Mouse (Mus musculus) hindbrain, embryonic 10.5 days (tissue): ENCODE results near the gene Onecut1. TPM values are rescaled to one million over a fixed set of nuclear protein-coding genes. Genes with fewer than 3 reads are reported as not detected.

Experiments used
- DNase-seq: peaks from one replicate; pipeline ENCODE4 v3.0.0-alpha.2; 2017; ENCODE audit warnings: low spot score
- H3K27ac ChIP-seq: fragments of 300-500 bp; sonication (generic); 2 replicates; pipeline ENCODE4 v1.5.1; 2016; ENCODE audit warnings: mild to moderate bottlenecking, moderate library complexity
- H3K27me3 ChIP-seq: fragments of 300-500 bp; sonication (generic); 2 replicates; pipeline ENCODE4 v1.6.1; 2016; ENCODE audit warnings: mild to moderate bottlenecking; ENCODE audit not compliant: poor library complexity, insufficient read depth, severe bottlenecking
- H3K36me3 ChIP-seq: fragments of 300-500 bp; sonication (generic); 2 replicates; pipeline ENCODE4 v1.6.1; 2016; ENCODE audit warnings: mild to moderate bottlenecking, moderate library complexity
- H3K4me1 ChIP-seq: fragments of 300-500 bp; sonication (generic); replicated peaks from 2 replicates; pipeline ENCODE4 v1.6.1; 2016; ENCODE audit warnings: mild to moderate bottlenecking
- H3K4me3 ChIP-seq: fragments of 300-500 bp; sonication (generic); 2 replicates; pipeline ENCODE4 v1.5.1; 2016; ENCODE audit warnings: mild to moderate bottlenecking, moderate library complexity
- H3K9me3 ChIP-seq: fragments of 300-500 bp; sonication (generic); 2 replicates; pipeline ENCODE4 v1.6.1; 2016; ENCODE audit warnings: mild to moderate bottlenecking, moderate library complexity
- WGBS: fragments of 180-500 bp; shearing (Covaris S2); methylation state at CpG from one replicate; pipeline ENCODE4 v1.1.7; 2016; 5-methylcytosine and 5-hydroxymethylcytosine counted together
- polyA plus RNA-seq: library from polyadenylated mRNA; unstranded; fragments of >200 nt; fragmentation: Nextera tagmentation; extraction: Ambion mirVana; gene quantifications from 2 replicates; pipeline ENCODE4 v1.2.1, GENCODE M21; 2016

Onecut1 gene
- polyA plus RNA-seq = 10.8 and 12.2 TPM in 2 replicates

GRCm38 (mm10) chr9:74861561-74861980, at the start of gene Onecut1:
TSS of gene Onecut1 (plus strand) at chr9:74861921.
- H3K27ac ChIP-seq = peak within 1 kb of the TSS; percentile 88
- under 1% methylated on average over 45 of the region's 45 CpGs for WGBS
- peaks cover 100% of the 10 kb centered on the region for H3K27me3 ChIP-seq
- H3K9me3 ChIP-seq = no peaks in the 10 kb centered on the region
- H3K36me3 ChIP-seq = no peaks in the 10 kb centered on the region
- H3K4me1 ChIP-seq = peaks cover 70% of the 10 kb centered on the region
- DNase-seq = peak; percentile 92
- peak within 1 kb of the TSS; percentile 68 for H3K4me3 ChIP-seq

GRCm38 (mm10) chr9:74819736-74820511, 41.8 kb upstream of the Onecut1 start:
- no peaks in the 10 kb centered on the region for H3K36me3 ChIP-seq

GRCm38 (mm10) chr9:74825102-74825501, 36.6 kb upstream of the Onecut1 start:
- H3K9me3 ChIP-seq = no peaks in the 10 kb centered on the region
- H3K36me3 ChIP-seq = no peaks in the 10 kb centered on the region
- H3K27ac ChIP-seq = no peak overlapping the region
- no peak overlapping the region for H3K4me3 ChIP-seq
- H3K4me1 ChIP-seq = peaks cover 5% of the 10 kb centered on the region
- no peak for DNase-seq
- H3K27me3 ChIP-seq = no peaks in the 10 kb centered on the region
- 88% methylated on average over 2 of the region's 2 CpGs for WGBS

More at GRCm38 (mm10) chr9:74819736-74820511, 41.8 kb upstream of the Onecut1 start:
- Histone ChIP-seq H3K27me3 (0 out of 2 replicates have a peak, but pooled peaks cover 3% of the 10 kb centered on the region), H3K9me3 (no peaks in the 10 kb centered on the region), H3K4me3 (no peak overlapping the region), H3K27ac (no peak overlapping the region), H3K4me1 (peaks cover 9% of the 10 kb centered on the region)
- WGBS = 49% methylated on average over 19 of the region's 19 CpGs
- DNase-seq = peak; percentile 4

GRCm38 (mm10) chr9:74829206-74829605, 32.5 kb upstream of the Onecut1 start:
- WGBS = 79% methylated on average over 3 of the region's 3 CpGs

GRCm38 (mm10) chr9:74842890-74843289, 18.8 kb upstream of the Onecut1 start:
- Histone ChIP-seq H3K27me3 (peaks cover 26% of the 10 kb centered on the region), H3K36me3 (no peaks in the 10 kb centered on the region), H3K4me1 (peaks cover 14% of the 10 kb centered on the region), H3K4me3 (no peak overlapping the region), H3K9me3 (0 out of 2 replicates have a peak, but pooled peaks cover 5% of the 10 kb centered on the region), H3K27ac (no peak overlapping the region)
- DNase-seq = no peak
- WGBS = 88% methylated on average over 4 of the region's 4 CpGs

More at GRCm38 (mm10) chr9:74829206-74829605, 32.5 kb upstream of the Onecut1 start:
- Histone ChIP-seq H3K9me3 (no peaks in the 10 kb centered on the region), H3K4me1 (peaks cover 3% of the 10 kb centered on the region; the same call in 1 of the 2 replicates), H3K27me3 (no peaks in the 10 kb centered on the region), H3K27ac (no peak overlapping the region), H3K36me3 (no peaks in the 10 kb centered on the region), H3K4me3 (no peak overlapping the region)
- DNase-seq = no peak

GRCm38 (mm10) chr9:74846867-74847830, 14.6 kb upstream of the Onecut1 start:
- Histone ChIP-seq H3K9me3 (0 out of 2 replicates have a peak, but pooled peaks cover 5% of the 10 kb centered on the region), H3K4me3 (peak overlapping the region; percentile 39), H3K36me3 (no peaks in the 10 kb centered on the region), H3K4me1 (peaks cover 46% of the 10 kb centered on the region), H3K27ac (peak overlapping the region; percentile 57), H3K27me3 (peaks cover 68% of the 10 kb centered on the region)
- WGBS = 1% methylated on average over 33 of the region's 33 CpGs
- DNase-seq = peak; percentile 72

- no peaks in the 10 kb centered on the region for H3K36me3 ChIP-seq
- no peaks in the 10 kb centered on the region for H3K9me3 ChIP-seq
- under 1% methylated on average over 46 of the region's 46 CpGs for WGBS
- peak overlapping the region; percentile 88 for H3K27ac ChIP-seq
- peak overlapping the region; percentile 62 for H3K4me3 ChIP-seq
- peaks cover 52% of the 10 kb centered on the region for H3K4me1 ChIP-seq
- peak; percentile 69 for DNase-seq
- H3K27me3 ChIP-seq = peaks cover 83% of the 10 kb centered on the region
These were observed 13.1 kb upstream of the Onecut1 start for GRCm38 (mm10) chr9:74848411-74849194.

- no peaks in the 10 kb centered on the region for H3K36me3 ChIP-seq
- DNase-seq = peak; percentile 58
- H3K9me3 ChIP-seq = no peaks in the 10 kb centered on the region
- peak overlapping the region; percentile 88 for H3K27ac ChIP-seq
- peaks cover 91% of the 10 kb centered on the region for H3K27me3 ChIP-seq
- under 1% methylated on average over 63 of the region's 63 CpGs for WGBS
- H3K4me3 ChIP-seq = peak overlapping the region; percentile 62
- peaks cover 60% of the 10 kb centered on the region for H3K4me1 ChIP-seq
These were observed 12.3 kb upstream of the Onecut1 start for GRCm38 (mm10) chr9:74849195-74849978.

GRCm38 (mm10) chr9:74849979-74850780, 11.5 kb upstream of the Onecut1 start:
- WGBS = 4% methylated on average over 12 of the region's 12 CpGs
- H3K4me1 ChIP-seq = peaks cover 61% of the 10 kb centered on the region
- H3K36me3 ChIP-seq = no peaks in the 10 kb centered on the region
- peak; percentile 30 for DNase-seq
- H3K4me3 ChIP-seq = peak overlapping the region; percentile 62
- peaks cover 99% of the 10 kb centered on the region for H3K27me3 ChIP-seq
- no peaks in the 10 kb centered on the region for H3K9me3 ChIP-seq
- peak overlapping the region; percentile 88 for H3K27ac ChIP-seq

GRCm38 (mm10) chr9:74850781-74851145, 11.0 kb upstream of the Onecut1 start:
- peak; percentile 20 for DNase-seq
- peaks cover 100% of the 10 kb centered on the region for H3K27me3 ChIP-seq
- H3K4me1 ChIP-seq = peaks cover 62% of the 10 kb centered on the region
- peak overlapping the region; percentile 56; the same call in 1 of the 2 replicates for H3K27ac ChIP-seq
- 5% methylated on average over 5 of the region's 5 CpGs for WGBS
- peak overlapping the region; percentile 34 for H3K4me3 ChIP-seq
- H3K9me3 ChIP-seq = no peaks in the 10 kb centered on the region
- H3K36me3 ChIP-seq = no peaks in the 10 kb centered on the region

GRCm38 (mm10) chr9:74851601-74852000, 10.1 kb upstream of the Onecut1 start:
- peak overlapping the region; percentile 34 for H3K4me3 ChIP-seq
- H3K27ac ChIP-seq = 0 out of 2 replicates have a peak overlapping the region, but pooled peaks have one; percentile 16
- WGBS = 1% methylated on average over 5 of the region's 5 CpGs

More at GRCm38 (mm10) chr9:74851601-74852000, 10.1 kb upstream of the Onecut1 start:
- Histone ChIP-seq H3K9me3 (no peaks in the 10 kb centered on the region), H3K36me3 (no peaks in the 10 kb centered on the region), H3K4me1 (peaks cover 69% of the 10 kb centered on the region), H3K27me3 (peaks cover 100% of the 10 kb centered on the region)
- peak; percentile 33 for DNase-seq
